Mouse (Mus musculus) thymus, adult 2 months (tissue): ENCODE results near the gene Sfxn3. TPM values are rescaled to one million over a fixed set of nuclear protein-coding genes. Genes with fewer than 3 reads are reported as not detected.

ENCODE experiments used
- DNase-seq: peaks from one replicate; pipeline ENCODE4 v3.0.0; 2021
- H3K27ac ChIP-seq: fragments of 200-500 bp; 2 replicates; pipeline ENCODE4 v1.5.1; 2012; ENCODE audit warnings: low read length, control low read depth; ENCODE audit not compliant: control insufficient read depth, insufficient read depth
- H3K27me3 ChIP-seq: fragments of 200-500 bp; 2 replicates; pipeline ENCODE4 v1.6.1; 2012; ENCODE audit warnings: mild to moderate bottlenecking, low read length, moderate library complexity, mixed read lengths; ENCODE audit not compliant: control insufficient read depth, insufficient read depth
- H3K36me3 ChIP-seq: fragments of 200-500 bp; 2 replicates; pipeline ENCODE4 v1.6.1; 2012; ENCODE audit warnings: mild to moderate bottlenecking, low read length, moderate library complexity; ENCODE audit not compliant: control insufficient read depth, insufficient read depth
- H3K4me1 ChIP-seq: fragments of 200-500 bp; replicated peaks from 2 replicates; pipeline ENCODE4 v1.6.1; 2012; ENCODE audit warnings: low read length; ENCODE audit not compliant: control insufficient read depth, insufficient read depth
- H3K4me3 ChIP-seq: fragments of 200-500 bp; 2 replicates; pipeline ENCODE4 v1.5.1; 2012; ENCODE audit warnings: mild to moderate bottlenecking, low read length, control low read depth, moderate library complexity; ENCODE audit not compliant: control insufficient read depth, insufficient read depth
- CTCF ChIP-seq: fragments of 200-500 bp; IDR thresholded peaks from 2 replicates; pipeline ENCODE4 v1.5.1; 2012; ENCODE audit warnings: mild to moderate bottlenecking, control low read depth, low read length, moderate library complexity, borderline replicate concordance; ENCODE audit not compliant: control insufficient read depth, poor library complexity, insufficient read depth; ENCODE audit errors: extremely low read depth
- POLR2A ChIP-seq: fragments of 200-500 bp; IDR thresholded peaks from 2 replicates; pipeline ENCODE4 v1.6.1; 2012; ENCODE audit warnings: mild to moderate bottlenecking, low read length, control low read depth, moderate library complexity; ENCODE audit not compliant: control insufficient read depth, poor library complexity, insufficient read depth; ENCODE audit errors: extremely low read depth
- WGBS: fragments of 180-500 bp; shearing (Covaris S2); methylation state at CpG from one replicate; pipeline ENCODE4 v1.1.7; 2018; 5-methylcytosine and 5-hydroxymethylcytosine counted together
- polyA plus RNA-seq: library from polyadenylated mRNA; depleted of rRNA; stranded (reverse); fragments of >200 nt; gene quantifications from 2 replicates; pipeline ENCODE4 v1.2.3, GENCODE M21; 2012

Gene Sfxn3
- polyA plus RNA-seq, 1 experiment = 61.1 TPM

- H3K27me3 ChIP-seq = peaks cover 41% of the 10 kb centered on the region
- WGBS = 18% methylated on average over 17 of the region's 17 CpGs
- TF ChIP-seq CTCF = no peak
- no peak for TF ChIP-seq POLR2A
- no peak overlapping the region for H3K4me3 ChIP-seq
- no peak overlapping the region for H3K27ac ChIP-seq
- H3K4me1 ChIP-seq = peaks cover 37% of the 10 kb centered on the region
- DNase-seq = no peak
- no peaks in the 10 kb centered on the region for H3K36me3 ChIP-seq
These were observed 31.9 kb downstream of the Sfxn3 start for GRCm38 (mm10) chr19:45078971-45079764.

GRCm38 (mm10) chr19:45079769-45080515, 32.6 kb downstream of the Sfxn3 start:
- Histone ChIP-seq H3K27ac (no peak overlapping the region), H3K27me3 (peaks cover 41% of the 10 kb centered on the region)

GRCm38 (mm10) chr19:45080711-45081110, 33.4 kb downstream of the Sfxn3 start:
- TF ChIP-seq POLR2A (no peak), CTCF (no peak; the same call in 1 of the 2 replicates)
- no peak overlapping the region for H3K4me3 ChIP-seq
- H3K27me3 ChIP-seq = peaks cover 41% of the 10 kb centered on the region
- no peaks in the 10 kb centered on the region for H3K36me3 ChIP-seq
- no peak overlapping the region for H3K27ac ChIP-seq
- peaks cover 32% of the 10 kb centered on the region for H3K4me1 ChIP-seq
- WGBS = 5% methylated on average over 17 of the region's 17 CpGs
- no peak for DNase-seq

More at GRCm38 (mm10) chr19:45079769-45080515, 32.6 kb downstream of the Sfxn3 start:
- Histone ChIP-seq H3K4me3 (peak overlapping the region; percentile 12; the same call in 1 of the 2 replicates), H3K4me1 (peaks cover 37% of the 10 kb centered on the region), H3K36me3 (no peaks in the 10 kb centered on the region)
- TF ChIP-seq CTCF (no peak), POLR2A (no peak)
- under 1% methylated on average over 45 of the region's 45 CpGs for WGBS
- DNase-seq = peak; percentile 54

- H3K4me1 ChIP-seq = peaks cover 27% of the 10 kb centered on the region
- TF ChIP-seq CTCF (no peak), POLR2A (no peak)
- DNase-seq = peak; percentile 80
- peaks cover 38% of the 10 kb centered on the region for H3K27me3 ChIP-seq
- 2% methylated on average over 5 of the region's 5 CpGs for WGBS
- H3K27ac ChIP-seq = no peak overlapping the region
- no peak overlapping the region for H3K4me3 ChIP-seq
- no peaks in the 10 kb centered on the region for H3K36me3 ChIP-seq
These were observed 34.0 kb downstream of the Sfxn3 start for GRCm38 (mm10) chr19:45081279-45081678.

- Histone ChIP-seq H3K4me1 (peaks cover 22% of the 10 kb centered on the region), H3K27ac (no peak overlapping the region), H3K36me3 (no peaks in the 10 kb centered on the region), H3K4me3 (no peak overlapping the region), H3K27me3 (peaks cover 31% of the 10 kb centered on the region)
- 24% methylated on average over 11 of the region's 11 CpGs for WGBS
- peak; percentile 71 for DNase-seq
- TF ChIP-seq CTCF (no peak), POLR2A (no peak)
These were observed 34.7 kb downstream of the Sfxn3 start for GRCm38 (mm10) chr19:45081841-45082550.

- Histone ChIP-seq H3K27ac (no peak overlapping the region), H3K4me1 (no peaks in the 10 kb centered on the region), H3K27me3 (no peaks in the 10 kb centered on the region), H3K4me3 (no peak overlapping the region), H3K36me3 (no peaks in the 10 kb centered on the region)
- TF ChIP-seq POLR2A (no peak), CTCF (no peak)
- DNase-seq = peak; percentile 49
- WGBS = 17% methylated on average over 11 of the region's 11 CpGs
These were observed 50.6 kb downstream of the Sfxn3 start for GRCm38 (mm10) chr19:45097868-45098267.
